Mouse (Mus musculus) forebrain, embryonic 11.5 days (tissue): ENCODE measurements at regions not wholly inside any gene's neighbourhood (a gene's known extent, or its start where the extent isn't known, plus 50 kb on each side); places are given as distances from the start of the nearest gene placed in this dataset.

Experiments
- ATAC-seq: fragments of 200-750 bp; cut with Nextera tagmentation; replicated peaks from 2 replicates; pipeline ENCODE4 v1.8.0; 2017; ENCODE audit warnings: moderate TSS enrichment; ENCODE audit not compliant: low FRiP score
- DNase-seq: peaks from one replicate; pipeline ENCODE4 v3.0.0-alpha.2; 2017; ENCODE audit warnings: low spot score
- H3K27ac ChIP-seq: fragments of 300-500 bp; sonication (generic); 2 replicates; pipeline ENCODE4 v1.5.1; 2014; ENCODE audit warnings: low read depth, low read length
- H3K27me3 ChIP-seq: fragments of 300-500 bp; sonication (generic); 2 replicates; pipeline ENCODE4 v1.6.1; 2014; ENCODE audit warnings: mild to moderate bottlenecking, low read length, mixed read lengths; ENCODE audit not compliant: control insufficient read depth, insufficient read depth
- H3K36me3 ChIP-seq: fragments of 300-500 bp; sonication (generic); 2 replicates; pipeline ENCODE4 v1.6.1; 2014; ENCODE audit warnings: mild to moderate bottlenecking, low read length, moderate library complexity, mixed read lengths; ENCODE audit not compliant: control insufficient read depth, insufficient read depth
- H3K4me1 ChIP-seq: fragments of 300-500 bp; sonication (generic); replicated peaks from 2 replicates; pipeline ENCODE4 v1.6.1; 2014; ENCODE audit warnings: low read length, mixed read lengths; ENCODE audit not compliant: control insufficient read depth, insufficient read depth
- H3K4me2 ChIP-seq: fragments of 300-500 bp; sonication (generic); 2 replicates; pipeline ENCODE4 v1.6.1; 2014; ENCODE audit warnings: low read depth, mild to moderate bottlenecking, low read length, moderate library complexity, mixed read lengths; ENCODE audit not compliant: severe bottlenecking
- H3K4me3 ChIP-seq: fragments of 300-500 bp; sonication (generic); 2 replicates; pipeline ENCODE4 v1.5.1; 2014; ENCODE audit warnings: low read depth, low read length
- H3K9ac ChIP-seq: fragments of 300-500 bp; sonication (generic); 2 replicates; pipeline ENCODE4 v1.6.1; 2014; ENCODE audit warnings: low read length
- H3K9me3 ChIP-seq: fragments of 300-500 bp; sonication (generic); 2 replicates; pipeline ENCODE4 v1.6.1; 2016; ENCODE audit warnings: low read length, mixed read lengths; ENCODE audit not compliant: control insufficient read depth
- WGBS: fragments of 180-500 bp; shearing (Covaris S2); extraction: QIAGEN DNeasy Blood & Tissue Kit; methylation state at CpG from one replicate; pipeline ENCODE4 v1.1.7; 2014; 5-methylcytosine and 5-hydroxymethylcytosine counted together

- no peak for DNase-seq
- Histone ChIP-seq H3K36me3 (no peaks in the 10 kb centered on the region), H3K9me3 (no peaks in the 10 kb centered on the region), H3K4me2 (no peak overlapping the region), H3K4me3 (no peak overlapping the region), H3K27ac (no peak overlapping the region), H3K9ac (no peak overlapping the region), H3K4me1 (peaks cover 2% of the 10 kb centered on the region; the same call in 1 of the 2 replicates), H3K27me3 (no peaks in the 10 kb centered on the region; the same call in 1 of the 2 replicates)
- WGBS, result 68% methylated on average over 1 of the region's 1 CpGs
- no peak for ATAC-seq
These were observed 114.5 kb upstream of the Med13l start for GRCm38 (mm10) chr5:118445988-118446280.

GRCm38 (mm10) chr5:118446878-118447277 lies 113.6 kb upstream of the Med13l start:
- Histone ChIP-seq H3K9ac (no peak overlapping the region), H3K4me2 (no peak overlapping the region), H3K9me3 (no peaks in the 10 kb centered on the region), H3K4me1 (peaks cover 2% of the 10 kb centered on the region; the same call in 1 of the 2 replicates), H3K27ac (no peak overlapping the region), H3K4me3 (no peak overlapping the region), H3K36me3 (no peaks in the 10 kb centered on the region), H3K27me3 (no peaks in the 10 kb centered on the region; the same call in 1 of the 2 replicates)
- DNase-seq, result no peak
- ATAC-seq, result no peak
- WGBS, result 89% methylated on average over 6 of the region's 6 CpGs

- no peak for ATAC-seq
- no peak overlapping the region for H3K9ac ChIP-seq
- 72% methylated on average over 5 of the region's 5 CpGs for WGBS
These were observed 113.1 kb upstream of the Med13l start for GRCm38 (mm10) chr5:118447366-118447765.

GRCm38 (mm10) chr5:118448884-118449515 lies 111.5 kb upstream of the Med13l start:
- peaks cover 2% of the 10 kb centered on the region; the same call in 1 of the 2 replicates for H3K4me1 ChIP-seq
- no peak overlapping the region for H3K4me3 ChIP-seq
- H3K27me3 ChIP-seq, result no peaks in the 10 kb centered on the region; the same call in 1 of the 2 replicates
- H3K27ac ChIP-seq, result no peak overlapping the region
- no peak overlapping the region for H3K4me2 ChIP-seq
- no peaks in the 10 kb centered on the region for H3K36me3 ChIP-seq
- 76% methylated on average over 4 of the region's 4 CpGs for WGBS
- H3K9me3 ChIP-seq, result no peaks in the 10 kb centered on the region
- no peak for DNase-seq
- ATAC-seq, result no peak
- H3K9ac ChIP-seq, result no peak overlapping the region

More at GRCm38 (mm10) chr5:118447366-118447765, 113.1 kb upstream of the Med13l start:
- Histone ChIP-seq H3K27ac (no peak overlapping the region), H3K4me1 (peaks cover 2% of the 10 kb centered on the region; the same call in 1 of the 2 replicates), H3K9me3 (no peaks in the 10 kb centered on the region), H3K27me3 (no peaks in the 10 kb centered on the region; the same call in 1 of the 2 replicates), H3K4me3 (no peak overlapping the region), H3K4me2 (no peak overlapping the region), H3K36me3 (no peaks in the 10 kb centered on the region)
- no peak for DNase-seq

GRCm38 (mm10) chr5:118449893-118450292 lies 110.6 kb upstream of the Med13l start:
- Histone ChIP-seq H3K27ac (no peak overlapping the region), H3K36me3 (no peaks in the 10 kb centered on the region), H3K9me3 (no peaks in the 10 kb centered on the region), H3K27me3 (no peaks in the 10 kb centered on the region; the same call in 1 of the 2 replicates), H3K4me2 (no peak overlapping the region), H3K4me1 (peaks cover 2% of the 10 kb centered on the region; the same call in 1 of the 2 replicates), H3K4me3 (no peak overlapping the region), H3K9ac (no peak overlapping the region)
- no peak for ATAC-seq
- 85% methylated on average over 4 of the region's 4 CpGs for WGBS
- DNase-seq, result no peak

- H3K4me2 ChIP-seq, result no peak overlapping the region
- H3K4me3 ChIP-seq, result no peak overlapping the region
- DNase-seq (no peak), ATAC-seq (no peak)
- H3K9me3 ChIP-seq, result no peaks in the 10 kb centered on the region
- H3K27ac ChIP-seq, result no peak overlapping the region
- no peaks in the 10 kb centered on the region for H3K4me1 ChIP-seq
- H3K9ac ChIP-seq, result no peak overlapping the region
- H3K27me3 ChIP-seq, result no peaks in the 10 kb centered on the region
- no peaks in the 10 kb centered on the region for H3K36me3 ChIP-seq
- 71% methylated on average over 2 of the region's 2 CpGs for WGBS
These were observed 108.4 kb upstream of the Med13l start for GRCm38 (mm10) chr5:118452052-118452451.

- Histone ChIP-seq H3K9ac (no peak overlapping the region), H3K9me3 (no peaks in the 10 kb centered on the region), H3K36me3 (no peaks in the 10 kb centered on the region), H3K4me1 (no peaks in the 10 kb centered on the region), H3K4me2 (no peak overlapping the region), H3K4me3 (no peak overlapping the region), H3K27ac (no peak overlapping the region), H3K27me3 (no peaks in the 10 kb centered on the region)
- WGBS, result 97% methylated on average over 1 of the region's 1 CpGs
- ATAC-seq (no peak), DNase-seq (no peak)
These were observed 106.4 kb upstream of the Med13l start for GRCm38 (mm10) chr5:118454096-118454495.

- peak; percentile 76 for DNase-seq
- peak overlapping the region; percentile 54 for H3K4me2 ChIP-seq
- peak overlapping the region; percentile 39 for H3K9ac ChIP-seq
- ATAC-seq, result peak; percentile 75
- no peaks in the 10 kb centered on the region for H3K36me3 ChIP-seq
- H3K9me3 ChIP-seq, result no peaks in the 10 kb centered on the region
- H3K27ac ChIP-seq, result peak overlapping the region; percentile 78
- no peaks in the 10 kb centered on the region; the same call in 1 of the 2 replicates for H3K27me3 ChIP-seq
- peak overlapping the region; percentile 19 for H3K4me3 ChIP-seq
- 4% methylated on average over 16 of the region's 16 CpGs for WGBS
- peaks cover 3% of the 10 kb centered on the region; the same call in 1 of the 2 replicates for H3K4me1 ChIP-seq
These were observed 101.6 kb upstream of the Med13l start for GRCm38 (mm10) chr5:118458727-118459390.
